Mouse (Mus musculus) urinary bladder, adult 2 months (tissue): ENCODE results near the gene Ntrk3. TPM values are rescaled to one million over a fixed set of nuclear protein-coding genes. Genes with fewer than 3 reads are reported as not detected.

Source experiments
- DNase-seq: peaks from one replicate; pipeline ENCODE4 v3.0.0; 2022; ENCODE audit warnings: low spot score
- polyA plus RNA-seq: library from polyadenylated mRNA; depleted of rRNA; stranded (reverse); fragments of >200 nt; gene quantifications from 2 replicates; pipeline ENCODE4 v1.2.3, GENCODE M21; 2012

Gene Ntrk3
- polyA plus RNA-seq, 1 experiment: 2.4 TPM

- DNase-seq: no peak
Measured at GRCm38 (mm10) chr7:78361341-78362309, 376.2 kb downstream of the Ntrk3 start.

GRCm38 (mm10) chr7:78347464-78347863 lies 390.3 kb downstream of the Ntrk3 start:
- DNase-seq: no peak

- no peak for DNase-seq
Measured at GRCm38 (mm10) chr7:78333422-78333821, 404.4 kb downstream of the Ntrk3 start.

- DNase-seq: no peak
Measured at GRCm38 (mm10) chr7:78328301-78328700, 409.5 kb downstream of the Ntrk3 start.

GRCm38 (mm10) chr7:78326185-78326584 lies 411.6 kb downstream of the Ntrk3 start:
- no peak for DNase-seq

- no peak for DNase-seq
Measured at GRCm38 (mm10) chr7:78318640-78319039, 419.2 kb downstream of the Ntrk3 start.

- DNase-seq: no peak
Measured at GRCm38 (mm10) chr7:78305770-78306169, 432.0 kb downstream of the Ntrk3 start.

- no peak for DNase-seq
Measured at GRCm38 (mm10) chr7:78305029-78305428, 432.8 kb downstream of the Ntrk3 start.

GRCm38 (mm10) chr7:78297290-78297689 lies 440.5 kb downstream of the Ntrk3 start:
- DNase-seq: no peak

- no peak for DNase-seq
Measured at GRCm38 (mm10) chr7:78294322-78294721, 443.5 kb downstream of the Ntrk3 start.

GRCm38 (mm10) chr7:78290186-78290585 lies 447.6 kb downstream of the Ntrk3 start:
- DNase-seq: no peak

- DNase-seq: no peak
Measured at GRCm38 (mm10) chr7:78286516-78287238, 451.1 kb downstream of the Ntrk3 start.

- no peak for DNase-seq
Measured at GRCm38 (mm10) chr7:78269506-78270250, 468.1 kb downstream of the Ntrk3 start.

GRCm38 (mm10) chr7:78267461-78268007 lies 470.3 kb downstream of the Ntrk3 start:
- no peak for DNase-seq

- no peak for DNase-seq
Measured at GRCm38 (mm10) chr7:78264432-78265002, 473.3 kb downstream of the Ntrk3 start.

- no peak for DNase-seq
Measured at GRCm38 (mm10) chr7:78261420-78262125, 476.2 kb downstream of the Ntrk3 start.

- DNase-seq: no peak
Measured at GRCm38 (mm10) chr7:78258151-78258550, 479.7 kb downstream of the Ntrk3 start.

- DNase-seq: no peak
Measured at GRCm38 (mm10) chr7:78253777-78254385, 483.9 kb downstream of the Ntrk3 start.

- no peak for DNase-seq
Measured at GRCm38 (mm10) chr7:78248119-78248642, 489.6 kb downstream of the Ntrk3 start.

GRCm38 (mm10) chr7:78239012-78239411 lies 498.8 kb downstream of the Ntrk3 start:
- DNase-seq: no peak
